Mouse (Mus musculus) heart, postnatal 0 days (tissue): Measurements from ENCODE around the gene Disp1. TPM values are rescaled to one million over a fixed set of nuclear protein-coding genes. Genes with fewer than 3 reads are reported as not detected.

Experiments
- ATAC-seq: fragments of 200-750 bp; cut with Nextera tagmentation; 2 replicates; pipeline ENCODE4 v1.8.0; 2017; ENCODE audit warnings: low read depth, moderate number of reproducible peaks, moderate library complexity; ENCODE audit not compliant: insufficient read depth
- DNase-seq: peaks from one replicate; pipeline ENCODE4 v3.0.0-alpha.2; 2016; ENCODE audit warnings: low spot score
- H3K27ac ChIP-seq: fragments of 300-500 bp; sonication (generic); 2 replicates; pipeline ENCODE4 v1.5.1; 2014; ENCODE audit warnings: low read depth, mild to moderate bottlenecking
- H3K27me3 ChIP-seq: fragments of 300-500 bp; sonication (generic); 2 replicates; pipeline ENCODE4 v1.6.1; 2014; ENCODE audit warnings: low read length, mixed read lengths; ENCODE audit not compliant: control insufficient read depth, insufficient read depth
- H3K36me3 ChIP-seq: fragments of 300-500 bp; sonication (generic); replicated peaks from 2 replicates; pipeline ENCODE4 v1.6.1; 2014; ENCODE audit warnings: low read length, mixed read lengths; ENCODE audit not compliant: control insufficient read depth, insufficient read depth
- H3K4me1 ChIP-seq: fragments of 300-500 bp; sonication (generic); 2 replicates; pipeline ENCODE4 v1.6.1; 2014; ENCODE audit warnings: antibody characterized with exemption; ENCODE audit not compliant: control insufficient read depth, insufficient read depth
- H3K4me2 ChIP-seq: fragments of 300-500 bp; sonication (generic); 2 replicates; pipeline ENCODE4 v1.6.1; 2014; ENCODE audit warnings: low read depth, mild to moderate bottlenecking, low read length, moderate library complexity
- H3K4me3 ChIP-seq: fragments of 300-500 bp; sonication (generic); 2 replicates; pipeline ENCODE4 v1.5.1; 2014; ENCODE audit warnings: low read depth, low read length
- H3K9ac ChIP-seq: fragments of 300-500 bp; sonication (generic); replicated peaks from 2 replicates; pipeline ENCODE4 v1.6.1; 2014; ENCODE audit warnings: low read depth, low read length, mixed read lengths
- H3K9me3 ChIP-seq: fragments of 300-500 bp; sonication (generic); replicated peaks from 2 replicates; pipeline ENCODE4 v1.6.1; 2016; ENCODE audit warnings: low read length; ENCODE audit not compliant: control insufficient read depth
- CTCF ChIP-seq: IDR thresholded peaks from 2 replicates; pipeline ENCODE4 v1.5.1; 2016; ENCODE audit warnings: antibody characterized with exemption, control low read depth, low read depth
- EP300 ChIP-seq: IDR thresholded peaks from 2 replicates; pipeline ENCODE4 v1.6.1; 2016; ENCODE audit warnings: antibody characterized with exemption, low read depth
- WGBS: fragments of 180-500 bp; shearing (Covaris S2); extraction: QIAGEN DNeasy Blood & Tissue Kit; methylation state at CpG from one replicate; pipeline ENCODE4 v1.1.7; 2014; 5-methylcytosine and 5-hydroxymethylcytosine counted together
- microRNA-seq: library from miRNA; unstranded; fragments of <30 nt; microRNA quantifications from one replicate; pipeline ENCODE4, GENCODE M21; 2016
- polyA plus RNA-seq: library from polyadenylated mRNA; unstranded; fragments of >200 nt; fragmentation: Nextera tagmentation; extraction: Ambion mirVana; gene quantifications from 2 replicates; pipeline ENCODE4 v1.2.1, GENCODE M21; 2015
- total RNA-seq: library from RNA; depleted of rRNA; stranded (reverse); fragments of >200 nt; gene quantifications from 2 replicates; pipeline ENCODE4 v1.2.3, GENCODE M21; 2014; ENCODE audit warnings: low replicate concordance; rRNA removed

Disp1 gene
- total and polyA plus RNA-seq, 2 experiments from 2014 or later: 5.8 to 8.1 TPM

DNA sequence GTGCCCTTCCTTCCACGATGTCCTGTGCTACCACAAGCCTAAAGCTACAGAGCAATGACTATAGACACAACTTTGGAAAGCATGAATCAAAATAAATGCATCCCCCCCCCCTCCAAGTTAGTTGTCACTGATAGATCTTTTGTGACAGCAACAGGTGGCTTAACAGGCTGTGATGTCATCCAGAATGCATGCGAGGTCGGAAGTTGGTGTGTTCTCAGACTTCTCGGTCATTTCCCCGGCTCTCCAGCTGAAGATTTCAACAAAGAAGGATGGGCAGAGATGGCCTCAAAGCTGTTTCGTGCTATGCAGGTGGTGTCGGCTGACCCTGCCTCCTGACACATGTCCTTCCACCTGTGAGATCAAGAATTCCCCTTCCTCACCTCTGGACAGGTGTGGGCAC, 181.9 kb downstream of the Disp1 start:
- no peak overlapping the region for H3K9ac ChIP-seq
- no peaks in the 10 kb centered on the region for H3K36me3 ChIP-seq
- TF ChIP-seq CTCF (no peak), EP300 (no peak)
- 68% methylated on average over 7 of the region's 7 CpGs for WGBS
- H3K9me3 ChIP-seq: 0 out of 2 replicates have a peak, but pooled peaks cover 4% of the 10 kb centered on the region
- H3K4me1 ChIP-seq: peaks cover 16% of the 10 kb centered on the region
- DNase-seq: no peak
- H3K27me3 ChIP-seq: no peaks in the 10 kb centered on the region
- H3K27ac ChIP-seq: no peak overlapping the region
- no peak for ATAC-seq
- no peak overlapping the region for H3K4me3 ChIP-seq
- no peak overlapping the region for H3K4me2 ChIP-seq

Small RNA genes lying within 50 kb of the gene (microRNA-seq; reads per million reads assigned to microRNA genes)
- not detected for gene Gm24975

Other genes with a start within 250 kb of the Disp1 start
- 15.0 and 26.8 TPM in 2 replicates for gene Aida, start 75.1 kb upstream of the Disp1 start, total RNA-seq
- gene Aida, start 75.1 kb upstream of the Disp1 start, polyA plus RNA-seq: 19.6 and 20.9 TPM in 2 replicates
- gene Brox, start 75.7 kb upstream of the Disp1 start, total RNA-seq: 41.9 and 43.9 TPM in 2 replicates
- gene Brox, start 75.7 kb upstream of the Disp1 start, polyA plus RNA-seq: 37.4 and 38.3 TPM in 2 replicates
- gene Mia3, start 148.0 kb upstream of the Disp1 start, total RNA-seq: 55.1 and 168 TPM in 2 replicates
- 41.3 and 46.0 TPM in 2 replicates for gene Mia3, start 148.0 kb upstream of the Disp1 start, polyA plus RNA-seq
- 0.11 and 7.4 TPM in 2 replicates for gene Taf1a, start 167.5 kb upstream of the Disp1 start, total RNA-seq
- 8.5 and 9.2 TPM in 2 replicates for gene Taf1a, start 167.5 kb upstream of the Disp1 start, polyA plus RNA-seq
- not detected in 2 replicates for gene Hhipl2, start 196.7 kb upstream of the Disp1 start, total RNA-seq
- 0.04 TPM in 1 of 2 replicates, not detected in the other for gene Hhipl2, start 196.7 kb upstream of the Disp1 start, polyA plus RNA-seq